Mouse (Mus musculus): ENCODE data around the gene Atrnl1.
A peak's percentile ranks its signal among the peaks of the same experiment; 100 is the strongest.

The Atrnl1 gene

GRCm38 (mm10) chr19:58113092-58113731, 502.4 kb downstream of the Atrnl1 start:
- DNase-seq (ENCODE audit: low spot score in 2 of 2), result no peak

GRCm38 (mm10) chr19:58117595-58117994, 506.8 kb downstream of the Atrnl1 start:
- DNase-seq (ENCODE audit: low spot score in 2 of 2), result no peak

GRCm38 (mm10) chr19:58118141-58118835, 507.5 kb downstream of the Atrnl1 start:
- peak in 1 of 2 experiments; percentile 51 for DNase-seq (ENCODE audit: low spot score in 2 of 2)

GRCm38 (mm10) chr19:58118864-58119263, 508.0 kb downstream of the Atrnl1 start:
- DNase-seq (ENCODE audit: low spot score in 2 of 2), result no peak

- DNase-seq (ENCODE audit: low spot score in 2 of 2), result no peak
Observed at GRCm38 (mm10) chr19:58119681-58120173, 508.9 kb downstream of the Atrnl1 start.

- DNase-seq (ENCODE audit: low spot score in 2 of 2), result no peak
Observed at GRCm38 (mm10) chr19:58120661-58121060, 509.8 kb downstream of the Atrnl1 start.

- DNase-seq (ENCODE audit: low spot score in 2 of 2), result no peak
Observed at GRCm38 (mm10) chr19:58121628-58122027, 510.8 kb downstream of the Atrnl1 start.

- no peak for DNase-seq (ENCODE audit: low spot score in 2 of 2)
Observed at GRCm38 (mm10) chr19:58123620-58124019, 512.8 kb downstream of the Atrnl1 start.

GRCm38 (mm10) chr19:58124566-58124965, 513.7 kb downstream of the Atrnl1 start:
- no peak for DNase-seq (ENCODE audit: low spot score in 2 of 2)

GRCm38 (mm10) chr19:58125010-58125409, 514.2 kb downstream of the Atrnl1 start:
- DNase-seq (ENCODE audit: low spot score in 2 of 2), result no peak

GRCm38 (mm10) chr19:58131896-58132295, 521.1 kb downstream of the Atrnl1 start:
- DNase-seq (ENCODE audit: low spot score in 2 of 2), result no peak

GRCm38 (mm10) chr19:58140191-58140784, 529.5 kb downstream of the Atrnl1 start:
- no peak for DNase-seq (ENCODE audit: low spot score in 2 of 2)

- peak; percentile 18 to 22 for DNase-seq (ENCODE audit: low spot score in 2 of 2)
Observed at GRCm38 (mm10) chr19:58143853-58144454, 533.1 kb downstream of the Atrnl1 start.

GRCm38 (mm10) chr19:58145521-58145920, 534.7 kb downstream of the Atrnl1 start:
- DNase-seq (ENCODE audit: low spot score in 2 of 2), result no peak

- DNase-seq (ENCODE audit: low spot score in 2 of 2), result no peak
Observed at GRCm38 (mm10) chr19:58151257-58151656, 540.4 kb downstream of the Atrnl1 start.

GRCm38 (mm10) chr19:58161569-58161968, 550.7 kb downstream of the Atrnl1 start:
- no peak for DNase-seq (ENCODE audit: low spot score in 2 of 2)

GRCm38 (mm10) chr19:58164896-58165634, 554.2 kb downstream of the Atrnl1 start:
- DNase-seq (ENCODE audit: low spot score in 2 of 2), result no peak

GRCm38 (mm10) chr19:58165635-58166015, 554.8 kb downstream of the Atrnl1 start:
- DNase-seq (ENCODE audit: low spot score in 2 of 2), result no peak

GRCm38 (mm10) chr19:58166147-58166546, 555.3 kb downstream of the Atrnl1 start:
- DNase-seq (ENCODE audit: low spot score in 2 of 2), result no peak

- no peak for DNase-seq (ENCODE audit: low spot score in 2 of 2)
Observed at GRCm38 (mm10) chr19:58178410-58178809, 567.6 kb downstream of the Atrnl1 start.

- DNase-seq (ENCODE audit: low spot score in 2 of 2), result no peak
Observed at GRCm38 (mm10) chr19:58180773-58181172, 569.9 kb downstream of the Atrnl1 start.
